Mouse (Mus musculus) testis, adult 2 months (tissue): ENCODE measurements at regions not wholly inside any gene's neighbourhood (a gene's known extent, or its start where the extent isn't known, plus 50 kb on each side); places are given as distances from the start of the nearest gene placed in this dataset.

Source experiments
- CTCF ChIP-seq: fragments of 200-500 bp; IDR thresholded peaks from 2 replicates; pipeline ENCODE4 v1.5.1; 2012; ENCODE audit warnings: low read depth, mild to moderate bottlenecking, inconsistent platforms, low read length, moderate library complexity; ENCODE audit not compliant: control insufficient read depth, insufficient read depth, insufficient replicate concordance
- POLR2A ChIP-seq: fragments of 200-500 bp; IDR thresholded peaks from 2 replicates; pipeline ENCODE4 v1.6.1; 2012; ENCODE audit warnings: low read depth, mild to moderate bottlenecking, inconsistent platforms, low read length, moderate library complexity; ENCODE audit not compliant: control insufficient read depth

- no peak for TF ChIP-seq CTCF
- no peak for TF ChIP-seq POLR2A
Measured at GRCm38 (mm10) chrX:107577501-107577900, 90.3 kb upstream of the Tbx22 start.
